Mouse (Mus musculus) forebrain, embryonic 13.5 days (tissue): Measurements from ENCODE around the gene Gsg1. TPM values are rescaled to one million over a fixed set of nuclear protein-coding genes. Genes with fewer than 3 reads are reported as not detected.

ENCODE experiments used
- ATAC-seq: fragments of 200-750 bp; cut with Nextera tagmentation; 2 replicates; pipeline ENCODE4 v1.8.0; 2017
- H3K27ac ChIP-seq: fragments of 300-500 bp; sonication (generic); 2 replicates; pipeline ENCODE4 v1.5.1; 2015; ENCODE audit warnings: inconsistent platforms, mild to moderate bottlenecking, moderate library complexity
- H3K27me3 ChIP-seq: fragments of 300-500 bp; sonication (generic); 2 replicates; pipeline ENCODE4 v1.6.1; 2015; ENCODE audit warnings: mild to moderate bottlenecking, inconsistent platforms
- H3K36me3 ChIP-seq: fragments of 300-500 bp; sonication (generic); 2 replicates; pipeline ENCODE4 v1.6.1; 2015; ENCODE audit warnings: mild to moderate bottlenecking, inconsistent platforms; ENCODE audit not compliant: poor library complexity, severe bottlenecking
- H3K4me1 ChIP-seq: fragments of 300-500 bp; sonication (generic); 2 replicates; pipeline ENCODE4 v1.6.1; 2015; ENCODE audit warnings: inconsistent platforms
- H3K4me2 ChIP-seq: fragments of 300-500 bp; sonication (generic); 2 replicates; pipeline ENCODE4 v1.6.1; 2015; ENCODE audit warnings: inconsistent platforms, mild to moderate bottlenecking, moderate library complexity
- H3K4me3 ChIP-seq: fragments of 300-500 bp; sonication (generic); 2 replicates; pipeline ENCODE4 v1.5.1; 2015; ENCODE audit warnings: mild to moderate bottlenecking, inconsistent platforms
- H3K9ac ChIP-seq: fragments of 300-500 bp; sonication (generic); 2 replicates; pipeline ENCODE4 v1.6.1; 2015; ENCODE audit warnings: mild to moderate bottlenecking, inconsistent platforms
- H3K9me3 ChIP-seq: fragments of 300-500 bp; sonication (generic); replicated peaks from 2 replicates; pipeline ENCODE4 v1.6.1; 2016; ENCODE audit warnings: inconsistent platforms
- WGBS: fragments of 180-500 bp; shearing (Covaris S2); methylation state at CpG from one replicate; pipeline ENCODE4 v1.1.7; 2015; 5-methylcytosine and 5-hydroxymethylcytosine counted together
- polyA plus RNA-seq: library from polyadenylated mRNA; unstranded; fragments of >200 nt; fragmentation: Nextera tagmentation; extraction: Ambion mirVana; gene quantifications from 2 replicates; pipeline ENCODE4 v1.2.1, GENCODE M21; 2015

Gsg1 gene
- polyA plus RNA-seq, 1 experiment from 2014 or later, result 0.41 TPM

GRCm38 (mm10) chr6:135251849-135252727 is 2.1 kb downstream of the Gsg1 start:
- peaks cover 13% of the 10 kb centered on the region; the same call in 1 of the 2 replicates for H3K9me3 ChIP-seq
- peak; percentile 52 for ATAC-seq
- H3K27ac ChIP-seq, result peak overlapping the region; percentile 54
- WGBS, result 48% methylated on average over 24 of the region's 24 CpGs
- peak overlapping the region; percentile 61 for H3K4me2 ChIP-seq
- H3K27me3 ChIP-seq, result no peaks in the 10 kb centered on the region
- peak overlapping the region; percentile 45 for H3K9ac ChIP-seq
- peak overlapping the region; percentile 19 for H3K4me3 ChIP-seq
- H3K4me1 ChIP-seq, result peaks cover 29% of the 10 kb centered on the region
- H3K36me3 ChIP-seq, result no peaks in the 10 kb centered on the region

- H3K4me1 ChIP-seq, result peaks cover 29% of the 10 kb centered on the region
- H3K9ac ChIP-seq, result no peak overlapping the region
- WGBS, result 61% methylated on average over 19 of the region's 19 CpGs
- no peaks in the 10 kb centered on the region for H3K36me3 ChIP-seq
- no peak overlapping the region for H3K27ac ChIP-seq
- H3K4me3 ChIP-seq, result no peak overlapping the region
- H3K4me2 ChIP-seq, result no peak overlapping the region
- no peak for ATAC-seq
- no peaks in the 10 kb centered on the region for H3K27me3 ChIP-seq
- H3K9me3 ChIP-seq, result peaks cover 10% of the 10 kb centered on the region; the same call in 1 of the 2 replicates
Observed at GRCm38 (mm10) chr6:135250926-135251699, 3.0 kb downstream of the Gsg1 start.

DNA sequence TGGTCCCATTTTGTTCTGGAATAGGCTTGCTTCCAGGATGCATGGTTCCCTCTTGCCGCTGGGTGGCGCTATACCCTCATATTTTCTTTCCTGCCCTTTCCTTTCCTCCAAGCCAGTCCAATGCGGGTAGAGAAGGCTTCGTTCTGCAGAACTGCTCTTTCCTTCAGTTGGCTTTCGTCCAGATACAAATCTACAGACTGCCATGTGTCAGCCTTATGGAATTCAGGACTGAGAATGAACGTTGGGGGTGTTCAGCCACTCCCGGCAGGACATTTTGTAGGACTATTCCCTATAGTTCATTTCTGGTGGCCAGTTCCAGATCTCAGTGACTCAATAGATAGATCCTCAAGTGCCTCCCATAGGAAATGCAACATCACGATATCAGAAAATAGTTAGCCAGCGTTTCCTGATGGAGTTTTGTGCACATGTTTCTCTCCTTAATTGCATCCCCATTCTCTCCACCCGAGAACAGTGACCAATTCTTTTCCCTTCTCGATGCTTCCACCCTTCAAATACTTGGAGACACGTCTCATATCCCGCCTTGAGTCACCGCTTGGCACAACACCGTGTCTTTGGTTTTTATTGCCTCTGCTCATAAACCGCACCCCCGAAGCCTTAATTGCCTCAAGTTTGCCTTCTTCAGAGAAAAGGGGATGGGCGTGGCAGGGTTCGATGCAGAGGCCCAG is 4.2 kb downstream of the Gsg1 start:
- peaks cover 29% of the 10 kb centered on the region for H3K4me1 ChIP-seq
- no peaks in the 10 kb centered on the region for H3K36me3 ChIP-seq
- no peak overlapping the region for H3K27ac ChIP-seq
- peak; percentile 78 for ATAC-seq
- H3K4me3 ChIP-seq, result no peak overlapping the region
- H3K27me3 ChIP-seq, result no peaks in the 10 kb centered on the region
- no peak overlapping the region for H3K4me2 ChIP-seq
- peaks cover 1% of the 10 kb centered on the region; the same call in 1 of the 2 replicates for H3K9me3 ChIP-seq
- H3K9ac ChIP-seq, result no peak overlapping the region
- 40% methylated on average over 19 of the region's 19 CpGs for WGBS

GRCm38 (mm10) chr6:135247861-135248260 is 6.3 kb downstream of the Gsg1 start:
- Histone ChIP-seq H3K27ac (no peak overlapping the region), H3K36me3 (no peaks in the 10 kb centered on the region), H3K4me1 (peaks cover 26% of the 10 kb centered on the region), H3K4me3 (no peak overlapping the region), H3K9ac (no peak overlapping the region), H3K4me2 (no peak overlapping the region), H3K27me3 (no peaks in the 10 kb centered on the region), H3K9me3 (no peaks in the 10 kb centered on the region)
- ATAC-seq, result no peak
- 61% methylated on average over 6 of the region's 6 CpGs for WGBS

DNA sequence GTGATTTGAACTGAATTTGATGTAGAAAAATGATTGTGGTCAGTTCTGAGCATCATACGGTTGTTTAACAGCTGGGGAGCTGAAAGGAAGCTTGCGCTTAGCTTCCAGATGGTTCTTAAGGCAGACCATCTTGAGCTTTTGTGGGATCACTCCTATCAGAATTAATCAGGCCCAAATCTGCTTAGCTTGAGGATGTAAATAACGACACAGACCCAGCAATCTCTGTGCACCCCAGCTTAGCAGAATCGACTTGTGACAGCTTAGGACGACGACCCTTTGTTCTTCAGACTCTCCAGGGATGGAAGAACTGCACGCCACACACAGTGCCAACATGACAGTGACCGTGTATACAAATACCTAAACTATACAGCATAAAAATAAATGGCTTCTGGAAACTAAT is 8.6 kb downstream of the Gsg1 start:
- Histone ChIP-seq H3K27me3 (no peaks in the 10 kb centered on the region), H3K9ac (no peak overlapping the region), H3K4me2 (no peak overlapping the region), H3K9me3 (no peaks in the 10 kb centered on the region), H3K36me3 (no peaks in the 10 kb centered on the region), H3K4me1 (peaks cover 8% of the 10 kb centered on the region), H3K4me3 (no peak overlapping the region), H3K27ac (no peak overlapping the region)
- ATAC-seq, result no peak
- 57% methylated on average over 8 of the region's 8 CpGs for WGBS

DNA sequence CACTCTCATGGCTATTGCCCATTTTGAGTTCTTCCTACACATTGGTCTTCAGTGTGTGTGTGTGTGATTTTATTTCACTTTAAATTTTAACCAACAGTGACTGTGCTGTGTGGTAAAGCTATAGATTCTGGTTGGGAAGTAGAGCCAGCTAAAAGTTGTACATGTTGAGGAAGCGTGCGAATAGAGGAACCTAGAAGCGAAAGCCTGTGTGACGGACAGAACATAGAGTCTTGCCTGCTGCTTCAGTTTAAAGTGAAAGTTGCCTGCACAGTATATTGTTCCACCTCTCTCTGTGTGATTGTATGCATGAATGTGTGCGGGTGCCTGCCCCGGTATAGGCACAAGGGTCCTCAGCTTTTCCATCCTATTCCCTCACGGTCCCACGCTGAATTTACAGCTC is 13.8 kb downstream of the Gsg1 start:
- 95% methylated on average over 8 of the region's 8 CpGs for WGBS
- Histone ChIP-seq H3K27ac (no peak overlapping the region), H3K36me3 (0 out of 2 replicates have a peak, but pooled peaks cover 17% of the 10 kb centered on the region), H3K4me1 (no peaks in the 10 kb centered on the region), H3K9ac (no peak overlapping the region), H3K27me3 (no peaks in the 10 kb centered on the region), H3K9me3 (no peaks in the 10 kb centered on the region), H3K4me2 (no peak overlapping the region), H3K4me3 (no peak overlapping the region)
- ATAC-seq, result no peak

DNA sequence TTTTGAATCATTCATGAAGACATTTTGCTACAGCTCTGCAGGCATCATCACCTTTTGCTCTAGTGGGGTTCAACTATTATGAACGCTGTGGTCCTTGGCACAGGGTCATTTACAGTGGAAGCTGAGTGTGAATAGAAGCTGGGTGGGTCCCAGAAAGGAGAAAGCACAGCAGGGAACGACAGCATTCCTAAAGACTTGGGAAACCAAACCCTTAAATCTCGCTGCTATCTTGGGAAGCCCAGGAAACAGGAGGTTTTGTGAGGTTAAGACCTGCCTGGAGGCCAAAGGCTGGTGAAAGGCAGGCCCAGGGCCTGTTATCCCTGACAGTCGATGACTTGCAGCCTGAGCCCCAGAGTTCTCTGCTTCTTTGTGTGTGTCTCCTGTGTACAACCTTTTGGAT is 15.9 kb downstream of the Gsg1 start:
- Histone ChIP-seq H3K4me2 (no peak overlapping the region), H3K4me1 (no peaks in the 10 kb centered on the region), H3K27ac (no peak overlapping the region), H3K27me3 (no peaks in the 10 kb centered on the region), H3K36me3 (peaks cover 31% of the 10 kb centered on the region), H3K9ac (no peak overlapping the region), H3K9me3 (no peaks in the 10 kb centered on the region), H3K4me3 (no peak overlapping the region)
- 56% methylated on average over 4 of the region's 4 CpGs for WGBS
- no peak for ATAC-seq

GRCm38 (mm10) chr6:135237326-135237725 is 16.8 kb downstream of the Gsg1 start:
- no peaks in the 10 kb centered on the region for H3K9me3 ChIP-seq
- no peak overlapping the region for H3K4me2 ChIP-seq

GRCm38 (mm10) chr6:135236576-135236975 is 17.6 kb downstream of the Gsg1 start:
- Histone ChIP-seq H3K36me3 (peaks cover 47% of the 10 kb centered on the region), H3K27me3 (no peaks in the 10 kb centered on the region), H3K4me2 (no peak overlapping the region), H3K9ac (no peak overlapping the region), H3K27ac (no peak overlapping the region), H3K9me3 (no peaks in the 10 kb centered on the region), H3K4me3 (no peak overlapping the region), H3K4me1 (no peaks in the 10 kb centered on the region)
- no peak for ATAC-seq
- 83% methylated on average over 3 of the region's 3 CpGs for WGBS

More at GRCm38 (mm10) chr6:135237326-135237725, 16.8 kb downstream of the Gsg1 start:
- no peak for ATAC-seq
- Histone ChIP-seq H3K4me1 (no peaks in the 10 kb centered on the region), H3K4me3 (no peak overlapping the region), H3K9ac (no peak overlapping the region), H3K27ac (no peak overlapping the region), H3K36me3 (peaks cover 39% of the 10 kb centered on the region), H3K27me3 (no peaks in the 10 kb centered on the region)
- 87% methylated on average over 14 of the region's 14 CpGs for WGBS

DNA sequence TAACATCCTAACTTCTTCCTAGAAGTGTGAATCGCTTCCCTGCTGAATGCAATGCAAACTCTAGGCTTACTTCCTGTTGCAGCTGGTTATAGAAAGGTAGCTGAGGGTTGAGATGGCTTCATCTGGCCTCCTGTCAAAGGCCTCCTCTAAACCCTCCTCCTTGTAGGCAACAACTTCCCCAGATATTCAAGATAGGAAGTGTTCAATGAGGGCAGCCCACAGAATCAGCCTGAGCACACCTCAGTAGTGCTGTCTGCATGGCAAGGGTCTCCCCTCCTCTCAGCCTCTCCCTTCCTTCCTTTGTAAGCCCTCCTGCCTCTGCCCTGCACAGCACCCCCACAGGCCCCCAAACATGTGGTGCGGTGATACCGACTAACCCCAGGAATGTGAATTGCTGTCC is 18.4 kb downstream of the Gsg1 start:
- peaks cover 49% of the 10 kb centered on the region for H3K36me3 ChIP-seq
- no peak for ATAC-seq
- H3K9ac ChIP-seq, result no peak overlapping the region
- H3K4me1 ChIP-seq, result no peaks in the 10 kb centered on the region
- H3K4me2 ChIP-seq, result no peak overlapping the region
- H3K9me3 ChIP-seq, result no peaks in the 10 kb centered on the region
- 96% methylated on average over 3 of the region's 3 CpGs for WGBS
- H3K4me3 ChIP-seq, result no peak overlapping the region
- no peaks in the 10 kb centered on the region for H3K27me3 ChIP-seq
- no peak overlapping the region for H3K27ac ChIP-seq

DNA sequence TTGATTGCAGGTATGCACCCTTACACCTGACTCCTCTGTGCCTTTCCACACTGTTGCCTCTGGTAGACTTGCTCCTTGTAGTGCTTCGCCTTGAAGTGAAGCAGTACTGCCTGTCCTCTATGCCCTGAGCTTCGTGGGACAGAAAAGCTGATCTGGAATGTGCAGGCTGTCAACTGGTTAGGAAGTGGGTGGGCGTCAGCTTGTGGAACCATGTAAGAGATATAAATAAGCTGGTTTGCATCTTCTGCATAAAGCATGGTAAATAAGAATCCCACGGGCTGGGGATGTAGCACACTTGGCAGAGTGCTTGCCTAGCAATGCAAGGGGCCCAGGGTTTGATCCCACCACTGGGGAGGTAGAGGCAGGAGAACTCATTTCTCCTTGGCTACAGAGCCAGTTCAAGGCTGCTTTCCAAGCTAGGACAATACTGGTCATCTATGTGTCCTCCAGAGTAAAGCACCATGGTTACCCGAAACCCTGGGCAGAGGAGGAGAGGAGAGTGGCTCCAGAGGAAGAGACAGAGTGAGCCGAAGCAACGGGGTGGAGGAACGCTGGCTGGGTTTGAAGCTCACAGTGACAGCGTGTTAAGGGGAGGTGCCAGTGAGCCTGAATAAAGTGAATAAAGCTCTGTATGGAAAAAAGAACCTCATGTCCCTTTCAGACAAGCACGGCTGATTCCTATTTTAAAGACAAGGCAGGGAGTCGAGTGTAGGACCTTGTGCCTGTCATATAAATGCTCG is 21.5 kb downstream of the Gsg1 start:
- H3K4me1 ChIP-seq, result peaks cover 4% of the 10 kb centered on the region
- no peak overlapping the region for H3K4me3 ChIP-seq
- H3K4me2 ChIP-seq, result no peak overlapping the region
- no peak for ATAC-seq
- no peaks in the 10 kb centered on the region for H3K9me3 ChIP-seq
- H3K9ac ChIP-seq, result no peak overlapping the region
- H3K36me3 ChIP-seq, result peaks cover 65% of the 10 kb centered on the region
- no peak overlapping the region for H3K27ac ChIP-seq
- 74% methylated on average over 12 of the region's 12 CpGs for WGBS
- no peaks in the 10 kb centered on the region for H3K27me3 ChIP-seq
